Mouse (Mus musculus) adrenal gland, adult 8-10 months (tissue): ENCODE measurements around the gene Gm49396. TPM values are rescaled to one million over a fixed set of nuclear protein-coding genes. Genes with fewer than 3 reads are reported as not detected.

Experiments
- DNase-seq: peaks from one replicate; pipeline ENCODE4 v3.0.0; 2022
- total RNA-seq, 4 experiments: library from RNA; stranded (reverse); gene quantifications; 2 replicates each; pipeline ENCODE4 v1.2.4; 2022

Gene Gm49396
- total RNA-seq, 4 experiments from 2014 or later = 2.9 to 11.3 (median 7.4) TPM

- DNase-seq = peak; percentile 98
Observed at GRCm38 (mm10) chr7:30588676-30589434, 25.7 kb downstream of the Gm49396 start, which contains the start of gene Kmt2b. Gene Kmt2b, minus strand, starts transcription at chr7:30588726.

GRCm38 (mm10) chr7:30589435-30590301 lies 26.5 kb downstream of the Gm49396 start:
- peak; percentile 79 for DNase-seq

DNA sequence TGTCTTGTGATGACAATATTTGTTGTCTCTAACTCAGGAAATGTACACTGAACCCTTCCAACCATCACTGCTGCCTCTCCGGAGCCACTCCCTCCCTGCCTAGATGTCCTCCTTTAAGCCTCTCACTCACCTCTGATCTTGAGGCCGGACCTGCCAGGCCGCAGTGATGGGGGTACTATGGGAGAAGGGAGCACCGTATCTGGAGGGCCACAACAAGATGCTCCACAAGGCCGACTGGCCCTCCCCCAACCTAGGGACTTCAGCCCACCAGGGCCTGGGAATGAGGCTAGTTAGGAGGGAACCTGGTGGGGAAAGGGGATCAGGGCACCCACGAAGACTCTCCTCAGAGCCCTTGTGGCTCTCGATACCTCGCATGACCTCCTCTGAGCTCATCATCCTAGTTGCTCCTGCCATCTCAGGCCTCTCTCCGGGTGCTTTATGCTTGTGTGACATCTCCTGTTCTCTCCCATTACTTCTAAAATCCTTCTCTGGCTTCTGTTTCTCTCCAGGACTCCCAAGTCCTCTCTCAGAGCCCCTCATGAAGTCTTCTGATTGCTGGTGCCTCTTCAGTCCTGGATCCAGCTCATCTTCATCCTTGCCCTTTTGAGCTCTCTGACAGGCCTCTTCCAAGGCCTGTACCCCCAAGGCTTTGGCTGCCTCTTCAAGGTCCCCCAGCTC lies 27.9 kb downstream of the Gm49396 start:
- DNase-seq = no peak

DNA sequence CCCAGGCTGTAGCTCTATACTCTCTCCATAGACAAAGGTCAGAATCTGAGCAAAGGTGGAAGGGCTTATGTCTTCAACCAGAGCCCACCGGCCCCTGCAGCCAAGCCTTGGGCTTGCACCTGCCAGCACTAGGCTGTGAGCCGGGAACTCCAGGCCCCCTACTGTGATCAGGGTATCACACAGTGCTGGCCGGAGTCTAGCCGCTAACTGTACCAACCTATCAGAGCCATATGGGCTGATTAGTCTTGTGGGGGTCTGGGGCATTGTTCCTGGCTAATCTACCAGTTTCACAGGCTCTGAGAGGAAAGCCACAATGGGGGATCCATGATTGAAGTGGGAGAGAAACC lies 28.4 kb downstream of the Gm49396 start:
- no peak for DNase-seq

DNA sequence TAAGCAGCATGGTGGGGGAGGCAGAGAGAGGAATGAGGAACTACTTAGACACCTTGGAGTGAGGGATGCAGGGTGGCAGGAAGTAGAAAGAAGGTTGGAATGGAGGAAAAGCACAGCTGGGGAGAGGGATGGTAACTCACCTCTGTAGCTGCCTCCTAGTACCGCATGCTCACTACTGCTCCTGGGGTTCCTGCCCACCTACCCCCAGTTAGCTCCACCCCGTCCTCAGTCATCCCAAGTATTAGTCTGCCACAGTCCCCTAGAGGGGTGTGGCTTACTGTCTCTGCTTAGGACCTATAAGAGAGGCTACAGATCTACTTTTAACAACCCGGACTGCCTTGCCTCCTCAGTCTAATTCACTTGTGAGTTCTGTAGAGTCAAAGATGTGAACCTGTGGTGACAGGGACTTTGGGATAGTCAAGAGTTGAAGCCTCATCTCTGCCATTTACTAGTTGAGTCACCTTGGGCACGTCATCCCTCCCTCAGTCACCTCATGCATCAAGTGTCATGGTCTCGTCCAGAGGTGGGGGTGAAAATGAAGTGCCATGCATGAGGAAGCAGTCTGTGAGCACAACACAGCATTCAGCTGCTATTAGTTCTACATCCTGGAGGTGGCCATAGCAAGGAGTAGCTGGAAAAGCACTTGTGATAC lies 29.8 kb downstream of the Gm49396 start:
- DNase-seq = no peak

GRCm38 (mm10) chr7:30593579-30594509 lies 30.7 kb downstream of the Gm49396 start:
- DNase-seq = no peak

- no peak for DNase-seq
Observed at GRCm38 (mm10) chr7:30594510-30595024, 31.4 kb downstream of the Gm49396 start.

DNA sequence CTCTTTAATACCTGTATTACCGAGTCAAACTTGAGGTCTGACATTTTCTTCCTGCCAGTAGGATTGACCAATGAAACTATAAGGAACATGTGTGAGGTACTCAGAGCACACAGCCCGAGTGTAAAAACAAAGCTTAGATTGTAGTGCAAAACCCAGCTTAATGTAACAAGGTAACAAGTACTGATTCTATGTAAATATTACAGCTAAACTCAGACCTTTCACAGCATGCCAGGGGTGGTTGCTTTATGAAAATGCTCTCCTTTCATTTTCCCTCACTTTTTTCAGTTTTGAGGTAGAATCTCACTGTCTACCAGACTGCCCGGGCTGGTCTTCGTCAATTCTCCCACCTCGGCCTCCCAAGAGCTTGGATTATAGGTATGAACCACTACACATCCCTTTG lies 32.9 kb downstream of the Gm49396 start:
- DNase-seq = no peak

- DNase-seq = no peak
Observed at GRCm38 (mm10) chr7:30596811-30597210, 33.7 kb downstream of the Gm49396 start.

DNA sequence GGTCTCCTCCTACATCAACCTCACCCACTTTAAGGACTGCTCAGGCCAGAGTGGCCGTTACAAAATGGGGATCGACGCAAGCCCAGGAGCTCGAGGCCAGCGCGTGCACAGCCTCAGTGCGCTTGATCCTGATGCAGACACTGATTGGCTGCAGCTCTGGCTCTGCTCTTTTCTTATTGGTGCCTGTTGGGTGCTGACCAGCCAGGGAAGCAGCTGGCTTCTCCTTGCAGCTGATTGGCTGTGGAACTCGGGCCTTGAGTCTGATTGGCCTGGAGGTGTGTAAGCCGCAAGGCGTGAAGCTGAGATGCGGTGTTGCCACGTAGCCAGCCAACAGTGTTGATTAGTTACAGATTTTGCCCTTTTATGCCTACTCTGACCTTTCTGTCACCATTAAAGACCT lies 35.6 kb downstream of the Gm49396 start, which contains the start of gene Zbtb32:
TSS of gene Zbtb32 (minus strand) at position 124 of the 400 bp plus-strand sequence.
- DNase-seq = no peak

GRCm38 (mm10) chr7:30599933-30600353 lies 36.8 kb downstream of the Gm49396 start:
- DNase-seq = peak; percentile 92

DNA sequence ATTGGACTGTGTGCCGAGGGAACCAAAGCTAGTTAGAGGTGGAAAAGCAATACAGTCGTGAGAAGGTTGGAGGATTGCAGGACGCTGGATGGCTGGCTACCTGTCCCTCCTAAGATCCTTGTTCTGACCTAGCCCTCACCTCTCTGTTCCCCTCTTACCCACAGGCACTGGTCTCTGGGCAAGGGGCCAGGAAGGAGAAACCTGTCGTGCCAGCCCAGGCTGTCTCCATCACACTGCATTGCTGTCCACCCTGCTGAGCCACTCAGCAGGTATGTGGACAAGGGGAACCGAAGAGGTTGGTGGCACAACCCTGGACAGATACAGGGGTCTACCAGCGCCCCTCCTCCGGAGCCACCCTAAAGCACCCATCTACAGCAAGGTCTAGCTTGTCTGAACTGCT lies 37.5 kb downstream of the Gm49396 start:
- no peak for DNase-seq

GRCm38 (mm10) chr7:30602583-30602982 lies 39.4 kb downstream of the Gm49396 start:
- DNase-seq = no peak

DNA sequence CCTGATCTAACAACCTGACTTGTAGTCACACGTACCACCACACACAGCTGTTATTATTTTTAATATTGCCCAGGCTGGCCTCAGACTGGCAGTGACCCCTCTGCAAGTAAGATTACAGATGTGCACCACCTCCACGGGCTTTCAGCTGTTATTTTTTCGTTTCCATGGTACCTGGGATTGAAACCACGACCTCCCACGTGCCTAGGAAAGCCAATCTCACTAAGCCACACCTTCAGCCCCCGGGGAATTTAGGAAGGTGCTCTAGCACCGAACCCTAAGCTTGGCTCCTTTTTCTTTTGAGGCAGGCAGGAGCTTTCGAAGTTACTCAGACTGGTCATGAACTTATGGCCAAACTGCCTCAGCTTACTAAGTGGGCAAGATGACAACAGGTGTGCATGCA lies 41.3 kb downstream of the Gm49396 start:
- no peak for DNase-seq

DNA sequence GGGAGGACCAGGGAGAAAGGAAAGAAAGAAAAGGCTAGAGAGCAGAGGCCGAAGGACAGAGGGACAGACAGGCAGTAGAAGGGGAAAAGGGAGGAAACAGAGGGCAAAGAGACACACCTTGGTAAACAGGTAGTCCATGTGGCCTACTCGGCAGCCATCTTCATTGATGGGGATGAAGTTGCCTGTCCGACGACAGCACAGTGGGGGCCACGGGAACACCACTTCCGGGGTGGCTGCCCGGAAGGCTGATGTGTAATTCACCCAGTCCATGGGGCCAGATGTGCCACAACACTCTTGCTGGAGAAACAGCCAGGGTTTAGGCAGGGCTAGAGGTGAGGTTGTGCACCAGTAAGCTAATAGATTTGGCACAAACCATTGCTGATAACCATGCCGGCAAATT lies 41.8 kb downstream of the Gm49396 start:
- no peak for DNase-seq

GRCm38 (mm10) chr7:30607706-30608309 lies 44.7 kb downstream of the Gm49396 start:
- no peak for DNase-seq

DNA sequence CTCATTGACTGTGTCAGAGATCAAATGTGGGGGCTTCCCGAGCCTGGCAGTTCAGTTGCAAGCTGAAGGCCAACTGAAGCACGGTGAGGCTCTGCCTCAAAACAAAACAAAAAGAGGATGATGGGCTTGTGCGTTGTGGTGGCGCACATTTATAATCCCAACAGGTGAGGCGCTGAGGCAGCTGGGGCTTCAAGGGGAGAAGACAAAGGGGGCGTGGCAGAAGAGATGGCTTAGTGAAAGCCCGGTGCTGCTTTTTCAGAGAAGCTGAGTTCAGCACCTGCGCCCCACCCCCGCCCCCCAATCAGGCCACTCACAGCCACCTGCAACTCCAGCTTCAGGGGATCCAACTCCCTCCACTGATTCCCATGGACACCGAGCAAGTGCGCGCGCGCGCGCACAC lies 45.3 kb downstream of the Gm49396 start:
- DNase-seq = no peak

GRCm38 (mm10) chr7:30610043-30610442 lies 46.9 kb downstream of the Gm49396 start:
- no peak for DNase-seq

- no peak for DNase-seq
Observed at GRCm38 (mm10) chr7:30612654-30613402, 49.7 kb downstream of the Gm49396 start, which contains the start of gene Upk1a. Gene Upk1a, minus strand, starts transcription at chr7:30612847.
